Mouse (Mus musculus) right cerebral cortex, postnatal 10 days (tissue): Measurements from ENCODE around the gene Slc25a43.

ENCODE experiments used
- DNase-seq, 2 experiments: peaks; one replicate each; pipeline ENCODE4 v3.0.0; 2021; ENCODE audit warnings: low spot score in 2 of 2

Slc25a43 gene

GRCm38 (mm10) chrX:36823932-36824711 lies 80.7 kb downstream of the Slc25a43 start:
- no peak for DNase-seq

- no peak for DNase-seq
These were observed 81.6 kb downstream of the Slc25a43 start for GRCm38 (mm10) chrX:36825032-36825431.
